In genomic region chr11:19939305-19939730, GRCm38 (mm10) we compare ENCODE assay signal across 10 mouse cellular contexts. TPM values are rescaled to one million over a fixed set of nuclear protein-coding genes. Genes with fewer than 3 reads are reported as not detected.
DNase-seq lines count a peak whose midpoint lies in the region; ATAC-seq and TF ChIP-seq lines count a peak whose summit lies in the region.
"Had no signal": no experiment of that assay in that cellular context is flagged by ENCODE, and none has a peak within 500 bp of the region (broad histone marks: within the 10 kb centered on the region; RNA-seq: fewer than 3 reads in every experiment).

No protein-coding gene starts in this region.

- TF ChIP-seq CTCF in C2C12 (IDR thresholded peaks at IDR 0.05; ENCODE audit: control insufficient read depth, insufficient read depth, insufficient read length): no peak
- TF ChIP-seq CTCF in layer of hippocampus, adult 2 months (conservative IDR thresholded peaks at IDR 0.05): no peak

- no peaks in the 10 kb centered on the region for H3K9me3 ChIP-seq in hindbrain, embryonic 16.5 days (ENCODE audit: control insufficient read depth, low read length)
- no peaks in the 10 kb centered on the region for H3K9me3 ChIP-seq in hindbrain, embryonic 11.5 days (ENCODE audit: control insufficient read depth, low read length)
- H3K9me3 ChIP-seq: limb, embryonic 13.5 days had no signal

- H3K79me2 ChIP-seq in C2C12 (ENCODE audit: control insufficient read depth, insufficient read depth): peaks cover 100% of the 10 kb centered on the region

- peak; percentile 22; the same call in 1 of the 2 replicates for ATAC-seq in hindbrain, embryonic 16.5 days
- ATAC-seq in hindbrain, embryonic 11.5 days (ENCODE audit: low FRiP score): no peak
- peak; percentile 82 for ATAC-seq in cerebellum, adult (ENCODE audit: insufficient number of reproducible peaks, low FRiP score, low TSS enrichment)

- no peak for DNase-seq in hindbrain, embryonic 11.5 days (ENCODE audit: low spot score)
- DNase-seq in layer of hippocampus, adult 2 months (ENCODE audit: low spot score in 2 of 2): peak; percentile 60 to 74
- no peak for DNase-seq in left cerebral cortex, postnatal 10 days (ENCODE audit: extremely low spot score in 1 of 2, low spot score in 2 of 2)
- no peak for DNase-seq in thymus, postnatal 36 days
- DNase-seq in natural killer cell, adult 2 months (ENCODE audit: low spot score in 2 of 2): no peak
- DNase-seq: lung, postnatal 14 days had no signal

- H3ac ChIP-seq in C2C12 (ENCODE audit: control insufficient read depth, insufficient read length, low read depth): no peak overlapping the region

- no peak overlapping the region for H3K9ac ChIP-seq in hindbrain, embryonic 16.5 days (ENCODE audit: low read depth, low read length)
- H3K9ac ChIP-seq in hindbrain, embryonic 11.5 days (ENCODE audit: low read depth, low read length): no peak overlapping the region
- H3K9ac ChIP-seq: limb, embryonic 13.5 days had no signal

- intact Hi-C loops in left cerebral cortex, postnatal 10 days (cut with DNase I): no loop called here

- no peaks in the 10 kb centered on the region for H3K27me3 ChIP-seq in hindbrain, embryonic 16.5 days (replicated peaks; ENCODE audit: control insufficient read depth, insufficient read depth, low read length)
- no peaks in the 10 kb centered on the region for H3K27me3 ChIP-seq in hindbrain, embryonic 11.5 days (ENCODE audit: control insufficient read depth, insufficient read depth, low read length)
- no peaks in the 10 kb centered on the region for H3K27me3 ChIP-seq in C2C12 (ENCODE audit: control insufficient read depth, insufficient read depth, insufficient read length)
- H3K27me3 ChIP-seq: limb, embryonic 13.5 days had no signal

- peaks cover 97% of the 10 kb centered on the region for H3K79me3 ChIP-seq in C2C12 (ENCODE audit: low read depth)

- no peak overlapping the region for H3K4me3 ChIP-seq in hindbrain, embryonic 16.5 days (ENCODE audit: low read length)
- H3K4me3 ChIP-seq in hindbrain, embryonic 11.5 days (ENCODE audit: low read depth, low read length): no peak overlapping the region
- no peak overlapping the region for H3K4me3 ChIP-seq in C2C12 (ENCODE audit: insufficient read depth, poor library complexity, severe bottlenecking)
- no peak overlapping the region for H3K4me3 ChIP-seq in layer of hippocampus, adult 2 months
- H3K4me3 ChIP-seq: limb, embryonic 13.5 days had no signal

- no peaks in the 10 kb centered on the region for H3K36me3 ChIP-seq in hindbrain, embryonic 16.5 days (ENCODE audit: control insufficient read depth, insufficient read depth, low read length)
- no peaks in the 10 kb centered on the region for H3K36me3 ChIP-seq in hindbrain, embryonic 11.5 days (ENCODE audit: control insufficient read depth, insufficient read depth, low read length)
- H3K36me3 ChIP-seq in C2C12 (ENCODE audit: control insufficient read depth, insufficient read depth): peaks cover 24% of the 10 kb centered on the region

- 0 out of 2 replicates have a peak overlapping the region, but pooled peaks have one; percentile 4 for H3K27ac ChIP-seq in hindbrain, embryonic 16.5 days (ENCODE audit: low read depth, low read length)
- H3K27ac ChIP-seq in hindbrain, embryonic 11.5 days (ENCODE audit: low read depth, low read length): no peak overlapping the region
- H3K27ac ChIP-seq in layer of hippocampus, adult 2 months: peak overlapping the region; percentile 78
- H3K27ac ChIP-seq: limb, embryonic 13.5 days had no signal

- H3K4me1 ChIP-seq in hindbrain, embryonic 16.5 days (ENCODE audit: control insufficient read depth, insufficient read depth, low read depth, low read length): peaks cover 11% of the 10 kb centered on the region; the same call in 1 of the 2 replicates
- no peaks in the 10 kb centered on the region for H3K4me1 ChIP-seq in hindbrain, embryonic 11.5 days (replicated peaks; ENCODE audit: control insufficient read depth, insufficient read depth, low read length)

- H3K4me2 ChIP-seq in hindbrain, embryonic 16.5 days (ENCODE audit: low read length): no peak overlapping the region
- no peak overlapping the region for H3K4me2 ChIP-seq in hindbrain, embryonic 11.5 days (replicated peaks; ENCODE audit: low read depth, low read length)
- H3K4me2 ChIP-seq: limb, embryonic 13.5 days had no signal

- WGBS in hindbrain, embryonic 16.5 days: 67% methylated on average over 5 of the region's 5 CpGs
- 77% methylated on average over 5 of the region's 5 CpGs for WGBS in hindbrain, embryonic 11.5 days

TF ChIP-seq in C2C12, 6 proteins besides CTCF, POLR2A, EP300 and RAD21:
- TF ChIP-seq CEBPB (IDR thresholded peaks at IDR 0.05; ENCODE audit: low read depth): no peak
- TF ChIP-seq MYOG (IDR thresholded peaks at IDR 0.05; ENCODE audit: control insufficient read depth, extremely low read depth, insufficient read length): no peak
- peak; percentile 56 for TF ChIP-seq USF1 (IDR thresholded peaks at IDR 0.05; ENCODE audit: low read depth)
- no peak for TF ChIP-seq MYOD1 (IDR thresholded peaks at IDR 0.05; ENCODE audit: control insufficient read depth, insufficient read length, low read depth)
- TF ChIP-seq MAX (IDR thresholded peaks at IDR 0.05): no peak

RNA-seq across cellular contexts. Expression of gene Spred2, which starts 15.1 kb away (rescaled TPM):
- 6.7 and 7.4 TPM in 2 replicates for polyA plus RNA-seq in hindbrain, embryonic 16.5 days (2015; fragmentation: Nextera tagmentation; extraction: Ambion mirVana)
- 6.2 and 6.7 TPM in 2 replicates for polyA plus RNA-seq in hindbrain, embryonic 11.5 days (2014; fragmentation: Nextera tagmentation; extraction: Ambion mirVana)
- polyA plus RNA-seq in C2C12 (2012; fragmentation: generic; extraction: Trizol): 22.0 TPM
- 10 to 100 TPM; 88.2 to 89.4 TPM for total RNA-seq in layer of hippocampus, adult 2 months (2021)
- 10 to 100 TPM; 63.9 to 68.4 TPM for total RNA-seq in left cerebral cortex, postnatal 10 days (2021)

Comparison
In these comparisons a context has a peak if more than half of its experiments do, and no peak if none do; other contexts are left out.
1. DNase-seq: peak in layer of hippocampus, adult 2 months (2 of 2); none in hindbrain, embryonic 11.5 days (single experiment), left cerebral cortex, postnatal 10 days (0 of 2), thymus, postnatal 36 days (0 of 2) and natural killer cell, adult 2 months (0 of 2).